Mouse (Mus musculus) cerebellum, adult 8-10 months (tissue): ENCODE measurements around the gene Rbm4.
A peak's percentile ranks its signal among the peaks of the same experiment; 100 is the strongest.
"Not testable (repeated sequence)": the region's sequence is repeated elsewhere in the genome, so short reads cannot be mapped to it uniquely, and the experiment has no call there.

Experiments used
- DNase-seq: peaks from one replicate; pipeline ENCODE4 v3.0.0; 2022

The Rbm4 gene

GRCm38 (mm10) chr19:4795929-4796328 is 2.2 kb upstream of the Rbm4 start:
- DNase-seq, result no peak

GRCm38 (mm10) chr19:4793281-4793830 is 345 bp downstream of the Rbm4 start:
- no peak for DNase-seq

- DNase-seq, result no peak
These were observed 7.4 kb downstream of the Rbm4 start for GRCm38 (mm10) chr19:4786313-4786712.

GRCm38 (mm10) chr19:4785206-4785605 is 8.5 kb downstream of the Rbm4 start:
- no peak for DNase-seq

- DNase-seq, result no peak
These were observed 10.8 kb downstream of the Rbm4 start for GRCm38 (mm10) chr19:4782891-4783290.

GRCm38 (mm10) chr19:4772785-4773184 is 20.9 kb downstream of the Rbm4 start:
- no peak for DNase-seq

- DNase-seq, result no peak
These were observed 26.1 kb downstream of the Rbm4 start for GRCm38 (mm10) chr19:4767507-4768148.

GRCm38 (mm10) chr19:4762876-4763275 is 30.8 kb downstream of the Rbm4 start:
- no peak for DNase-seq

GRCm38 (mm10) chr19:4760544-4760943 is 33.2 kb downstream of the Rbm4 start:
- not testable (repeated sequence) for DNase-seq

GRCm38 (mm10) chr19:4756921-4757320 is 36.8 kb downstream of the Rbm4 start:
- DNase-seq, result no peak

- DNase-seq, result peak; percentile 97
These were observed 37.3 kb downstream of the Rbm4 start, which contains the start of gene Rbm4b for GRCm38 (mm10) chr19:4756193-4756911. Rbm4b (plus strand) TSS chr19:4756497.

- peak; percentile 91 for DNase-seq
These were observed 38.0 kb downstream of the Rbm4 start for GRCm38 (mm10) chr19:4755565-4756192.

- DNase-seq, result no peak
These were observed 43.7 kb downstream of the Rbm4 start for GRCm38 (mm10) chr19:4749975-4750374.

GRCm38 (mm10) chr19:4748493-4748892 is 45.2 kb downstream of the Rbm4 start:
- DNase-seq, result no peak

- no peak for DNase-seq
These were observed 45.9 kb downstream of the Rbm4 start for GRCm38 (mm10) chr19:4747631-4748312.

GRCm38 (mm10) chr19:4746611-4747010 is 47.1 kb downstream of the Rbm4 start:
- DNase-seq, result peak; percentile 77

GRCm38 (mm10) chr19:4745681-4746080 is 48.0 kb downstream of the Rbm4 start:
- peak; percentile 58 for DNase-seq

- DNase-seq, result peak; percentile 58
These were observed 48.6 kb downstream of the Rbm4 start for GRCm38 (mm10) chr19:4745057-4745456.

- DNase-seq, result no peak
These were observed 49.7 kb downstream of the Rbm4 start for GRCm38 (mm10) chr19:4744026-4744425.

- DNase-seq, result no peak
These were observed 50.2 kb downstream of the Rbm4 start for GRCm38 (mm10) chr19:4743524-4743923.

GRCm38 (mm10) chr19:4742229-4742628 is 51.5 kb downstream of the Rbm4 start:
- no peak for DNase-seq

GRCm38 (mm10) chr19:4741482-4741881 is 52.2 kb downstream of the Rbm4 start:
- no peak for DNase-seq

- DNase-seq, result no peak
These were observed 53.9 kb downstream of the Rbm4 start for GRCm38 (mm10) chr19:4739762-4740161.
